Mouse (Mus musculus) lung, postnatal 25 days (tissue): ENCODE measurements around the gene Icmt.
A peak's percentile ranks its signal among the peaks of the same experiment; 100 is the strongest.

Experiments used
- DNase-seq: peaks from one replicate; pipeline ENCODE4 v3.0.0; 2022; ENCODE audit warnings: low spot score

The Icmt gene

GRCm38 (mm10) chr4:152302012-152302411 is 5.0 kb downstream of the Icmt start:
- no peak for DNase-seq

GRCm38 (mm10) chr4:152303172-152303571 is 6.1 kb downstream of the Icmt start:
- DNase-seq = no peak

- DNase-seq = no peak
Measured at GRCm38 (mm10) chr4:152304685-152305084, 7.7 kb downstream of the Icmt start.

DNA sequence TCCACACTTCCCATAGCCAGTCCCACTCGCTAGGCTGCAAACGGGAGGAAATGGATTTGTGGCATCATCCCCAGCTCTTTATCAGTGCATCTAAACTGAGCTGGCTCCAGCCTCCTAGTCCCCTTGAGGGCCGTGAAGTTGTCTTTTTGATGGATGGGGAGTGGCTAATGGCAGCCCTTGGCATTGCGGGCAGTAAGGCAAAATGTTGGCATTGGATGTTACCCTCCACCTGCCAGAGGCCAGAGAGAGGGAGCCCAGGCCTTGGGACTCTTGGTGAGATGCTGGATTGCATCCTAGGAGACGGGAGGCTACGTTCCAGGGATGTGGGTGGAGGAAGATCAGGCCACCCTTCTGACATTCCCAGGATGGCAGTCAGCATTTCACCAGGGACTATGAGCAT is 9.0 kb downstream of the Icmt start:
- no peak for DNase-seq

DNA sequence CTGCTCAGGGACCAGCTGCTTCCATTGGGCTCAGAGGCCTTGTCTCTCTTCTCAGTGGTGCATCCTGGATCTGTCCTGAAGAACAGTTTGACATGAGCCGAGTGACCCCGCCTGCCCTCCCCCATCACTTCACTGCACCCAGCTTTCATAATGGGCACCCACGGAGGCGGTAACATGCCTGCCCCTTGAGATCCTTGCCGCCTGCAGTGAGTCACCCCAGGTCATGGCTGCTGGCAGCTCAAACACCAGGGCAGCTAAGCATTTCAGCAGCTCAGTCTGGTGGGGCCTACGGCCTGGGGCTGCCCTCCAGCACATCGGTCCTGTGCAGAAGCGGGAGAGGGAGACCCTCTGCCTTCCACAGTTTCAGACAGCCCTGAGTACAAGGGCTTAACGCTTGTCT is 10.5 kb downstream of the Icmt start:
- DNase-seq = no peak

DNA sequence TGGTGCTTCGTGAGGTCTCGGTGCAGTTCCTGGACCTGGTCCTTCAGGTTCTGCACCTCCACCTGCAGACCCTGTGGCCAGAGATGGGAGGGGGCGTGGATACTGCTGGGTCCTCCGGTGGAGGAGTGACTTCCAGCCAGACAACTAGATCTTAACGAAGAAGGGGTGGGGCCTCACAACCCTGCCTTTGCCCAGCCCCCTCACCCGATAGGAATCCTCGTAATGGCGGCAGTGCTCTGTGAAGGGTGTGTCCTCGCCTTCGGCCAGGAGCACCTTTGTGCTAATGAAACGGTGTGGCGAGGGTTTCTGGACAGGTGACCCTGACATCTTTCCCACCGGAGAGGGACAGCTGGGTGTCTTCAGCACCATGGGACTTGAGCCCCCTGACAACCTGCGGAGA is 15.2 kb downstream of the Icmt start:
- no peak for DNase-seq

GRCm38 (mm10) chr4:152313211-152313632 is 16.2 kb downstream of the Icmt start:
- no peak for DNase-seq

DNA sequence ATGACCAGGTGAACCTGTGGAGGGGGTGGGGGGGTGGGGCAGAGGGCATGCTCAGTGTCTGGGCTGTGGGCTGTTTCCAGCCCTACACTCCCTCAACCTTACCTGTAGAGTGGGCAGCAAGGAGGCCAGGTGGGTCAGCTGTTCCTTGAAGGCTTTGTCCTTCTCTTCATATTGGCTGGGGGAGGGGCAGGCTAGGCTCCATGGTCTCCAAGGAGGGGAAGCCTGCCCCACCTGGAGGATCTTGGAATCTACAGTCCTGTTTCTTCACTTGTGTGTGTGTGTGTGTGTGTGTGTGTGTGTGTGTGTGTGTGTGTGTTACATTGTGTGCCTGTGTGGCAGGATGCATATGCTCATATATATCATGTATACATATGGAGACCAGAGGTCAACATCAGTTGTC is 16.9 kb downstream of the Icmt start:
- DNase-seq = no peak

GRCm38 (mm10) chr4:152315498-152316213 is 18.6 kb downstream of the Icmt start:
- no peak for DNase-seq

DNA sequence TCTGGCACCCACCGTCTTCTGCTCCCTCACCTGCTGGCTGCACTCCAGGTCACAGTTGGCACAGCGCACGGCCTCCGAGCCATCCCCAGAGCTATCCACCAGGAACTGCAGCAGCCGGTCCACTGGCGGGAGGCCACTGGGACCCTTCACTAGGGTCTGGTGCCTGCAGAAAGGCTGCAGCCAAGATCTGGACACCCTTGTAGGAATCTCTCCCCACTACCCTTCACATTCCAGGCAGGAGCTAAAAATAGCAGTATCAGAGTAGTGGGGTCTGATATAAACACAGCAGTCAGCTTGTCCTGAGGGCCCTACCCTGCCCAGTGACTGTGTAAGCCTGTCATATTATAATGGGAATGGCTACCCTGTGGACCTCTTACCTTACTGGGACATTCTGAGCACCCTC is 20.6 kb downstream of the Icmt start:
- DNase-seq = no peak

- DNase-seq = peak; percentile 46
Measured at GRCm38 (mm10) chr4:152318517-152319234, 21.6 kb downstream of the Icmt start, which contains the start of gene Rnf207. Gene Rnf207, minus strand, starts transcription at chr4:152318993.

DNA sequence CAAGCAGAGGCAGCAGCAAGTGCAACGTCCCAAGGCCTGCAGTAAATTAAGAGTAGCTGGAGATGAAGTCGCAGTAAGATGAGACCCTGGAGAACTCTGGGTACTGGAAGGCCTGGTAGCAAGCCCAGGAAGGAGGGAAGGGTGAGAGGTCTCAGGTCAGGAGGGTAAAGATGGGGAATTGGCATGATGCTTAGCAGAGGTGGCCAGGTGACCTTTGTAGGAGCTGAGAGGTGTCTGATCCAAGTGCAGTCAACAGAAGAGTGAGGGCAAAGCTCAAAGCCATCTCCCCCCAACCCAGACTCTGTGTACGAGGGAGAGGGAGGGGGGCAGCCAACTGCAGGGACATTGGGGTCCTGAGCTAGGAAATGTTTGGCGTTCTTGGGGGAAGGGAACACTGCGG is 24.4 kb downstream of the Icmt start:
- no peak for DNase-seq

- DNase-seq = no peak
Measured at GRCm38 (mm10) chr4:152324641-152325562, 27.9 kb downstream of the Icmt start.

DNA sequence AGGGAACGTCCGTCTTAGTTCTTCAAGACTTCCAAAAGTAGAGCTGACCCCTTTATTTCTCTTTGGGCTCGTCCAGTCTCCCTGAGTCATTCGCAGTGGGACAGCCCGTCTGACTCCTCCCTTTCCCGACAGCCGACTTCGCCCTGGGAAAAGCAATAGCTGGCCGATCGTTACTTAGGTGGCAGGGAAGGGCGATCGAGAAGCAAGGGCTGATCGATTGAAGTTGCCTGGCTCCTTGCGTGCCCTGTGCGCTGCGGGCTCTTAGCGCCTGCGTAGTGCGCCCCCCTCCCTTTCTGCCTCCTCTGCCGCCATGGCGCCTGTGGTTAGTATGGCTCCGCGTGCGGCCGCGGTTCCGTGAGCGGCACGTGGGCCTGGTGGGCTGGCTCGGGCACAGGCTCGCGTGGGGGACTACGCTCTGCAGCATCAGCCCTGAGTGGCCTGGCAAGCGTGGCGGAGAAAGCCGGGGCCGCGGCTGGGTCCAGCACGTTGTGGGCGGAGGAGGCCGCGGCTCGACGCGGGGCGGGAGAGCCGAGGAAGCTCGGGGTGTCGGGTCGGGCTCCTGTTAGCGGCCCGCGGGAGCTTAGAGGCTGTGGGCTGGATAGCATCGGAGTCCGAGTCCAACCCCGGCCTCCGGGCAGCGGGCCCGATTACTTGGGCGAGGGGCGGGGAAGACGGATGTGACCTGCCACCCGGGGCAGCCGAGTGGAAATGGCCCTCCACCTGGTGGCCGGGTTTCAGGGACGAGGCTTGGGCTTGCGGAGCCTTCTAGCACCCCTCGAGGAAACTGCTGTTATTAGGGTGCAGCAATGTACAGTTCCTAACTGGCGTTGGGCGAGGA is 28.8 kb downstream of the Icmt start, which contains the start of gene Rpl22:
Gene Rpl22 (plus strand): TSS at position 169 of the 838 bp plus-strand sequence.
- peak; percentile 97 for DNase-seq

DNA sequence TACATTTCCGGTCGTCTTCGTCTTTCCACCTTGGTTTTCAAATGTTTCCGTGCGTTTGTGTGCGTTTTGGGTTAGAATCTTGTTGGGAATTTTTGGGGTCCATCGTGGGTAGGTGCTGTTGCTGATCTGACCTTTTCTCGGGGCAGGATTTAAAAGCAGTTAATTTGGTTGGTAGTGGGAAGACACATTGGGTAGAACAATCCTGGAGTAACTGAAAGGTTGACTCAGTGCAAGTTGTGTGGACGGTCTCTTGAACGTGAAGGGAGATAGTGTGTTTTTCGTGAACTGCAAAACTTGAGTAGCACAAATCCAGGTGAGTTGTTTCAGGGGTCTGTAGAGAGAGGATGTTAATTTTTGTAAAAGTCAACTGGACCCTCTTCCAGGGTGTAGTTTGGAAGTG is 29.5 kb downstream of the Icmt start:
- DNase-seq = no peak

DNA sequence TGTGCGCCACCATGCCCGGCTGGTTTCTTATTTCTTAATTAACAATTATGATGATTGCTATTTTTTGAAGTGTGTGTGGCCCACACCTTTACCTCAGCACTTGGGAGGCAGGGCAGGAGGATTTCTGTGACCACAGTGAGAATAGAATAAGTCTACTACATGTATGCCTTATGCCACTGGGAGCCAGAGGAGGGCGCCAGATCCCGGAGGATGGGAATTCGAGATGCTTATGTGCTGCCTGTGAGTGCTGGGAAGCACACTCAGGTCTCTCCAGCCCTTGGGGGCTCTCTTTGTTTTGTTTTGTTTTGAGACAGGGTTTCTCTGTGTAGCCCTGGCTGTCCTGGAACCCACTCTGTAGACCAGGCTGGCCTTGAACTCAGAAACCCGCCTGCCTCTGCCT is 31.7 kb downstream of the Icmt start:
- no peak for DNase-seq

DNA sequence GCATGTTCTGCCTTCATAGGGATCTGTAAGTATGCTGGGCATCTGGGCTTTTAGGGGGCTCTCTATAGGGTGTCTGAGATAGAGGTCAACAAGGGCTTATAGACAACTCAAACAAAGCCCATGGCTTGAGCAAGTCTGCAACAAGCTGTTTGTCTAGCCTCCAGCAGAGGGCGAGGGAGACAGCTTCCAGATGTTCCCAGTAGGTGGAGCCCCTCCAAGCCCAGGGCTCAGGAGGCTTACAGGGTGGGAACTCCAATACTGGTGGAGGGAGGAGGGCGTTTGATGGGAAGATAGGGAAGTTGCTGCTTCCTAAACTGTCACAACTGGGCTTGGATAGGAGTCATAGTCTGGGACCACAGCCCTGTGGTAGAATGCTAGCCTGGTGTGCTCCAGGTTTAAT is 35.9 kb downstream of the Icmt start:
- DNase-seq = peak; percentile 51

- no peak for DNase-seq
Measured at GRCm38 (mm10) chr4:152333587-152333986, 36.6 kb downstream of the Icmt start.

- DNase-seq = no peak
Measured at GRCm38 (mm10) chr4:152337772-152338171, 40.7 kb downstream of the Icmt start.

DNA sequence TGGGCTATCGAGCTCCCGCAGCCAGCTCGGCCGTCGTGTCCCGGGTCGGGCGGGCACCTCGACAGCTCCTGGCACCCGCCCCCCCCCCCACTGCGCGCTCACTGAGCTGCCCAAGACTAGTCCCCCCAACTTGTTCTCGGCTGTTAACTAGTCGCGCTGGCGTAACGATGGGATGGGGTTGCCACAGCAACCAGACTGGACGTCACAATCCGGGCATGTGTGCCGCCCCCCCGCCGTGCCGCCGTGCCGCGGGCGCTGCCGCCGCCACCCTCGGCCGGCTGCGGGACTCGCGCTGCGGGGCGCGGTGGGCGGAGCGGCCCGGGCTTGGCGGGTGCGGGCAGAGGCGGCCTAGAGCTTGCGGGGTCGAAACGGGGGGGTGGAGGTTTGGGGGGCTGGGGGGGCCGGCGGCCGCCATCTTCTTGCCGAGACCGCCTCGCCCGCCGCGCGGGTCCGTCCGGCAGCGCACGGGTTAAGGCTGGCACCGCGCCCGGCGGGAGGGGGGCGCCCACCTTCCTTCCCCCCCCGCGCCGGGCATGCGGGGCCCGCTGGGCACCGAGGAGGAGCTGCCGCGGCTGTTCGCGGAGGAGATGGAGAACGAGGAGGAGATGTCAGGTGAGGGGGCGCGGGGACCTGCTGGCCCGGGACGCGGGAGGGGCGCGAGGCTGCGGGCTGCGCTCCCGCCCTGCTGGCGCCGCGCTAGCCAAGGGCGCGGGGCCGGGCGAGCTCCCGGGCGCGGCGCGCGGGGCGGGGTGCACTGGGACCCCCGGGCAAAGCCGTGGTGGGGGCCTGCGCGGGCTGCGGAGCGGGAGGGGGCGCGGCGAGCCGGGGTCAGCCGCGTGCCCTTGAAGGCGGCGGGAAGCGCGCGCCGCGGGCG is 41.6 kb downstream of the Icmt start, which contains the start of gene Chd5:
Gene Chd5 (plus strand): TSS at position 233 of the 874 bp plus-strand sequence.
- no peak for DNase-seq
